Mouse (Mus musculus): ENCODE results near the gene Sh3rf3. TPM values are rescaled to one million over a fixed set of nuclear protein-coding genes. Genes with fewer than 3 reads are reported as not detected.

Sh3rf3 gene
- polyA plus RNA-seq, 1 experiment from 2014 or later = 0.45 TPM

- Histone ChIP-seq H3K36me3 (ENCODE audit: control insufficient read depth, insufficient read depth, low read length) (no peaks in the 10 kb centered on the region), H3K4me1 (replicated peaks; ENCODE audit: control insufficient read depth, insufficient read depth) (no peaks in the 10 kb centered on the region; the same call in 1 of the 2 replicates), H3K27me3 (ENCODE audit: control insufficient read depth, insufficient read depth, low read length) (no peaks in the 10 kb centered on the region), H3K4me2 (replicated peaks; ENCODE audit: low read depth) (no peak overlapping the region), H3K4me3 (ENCODE audit: low read depth, low read length) (no peak overlapping the region), H3K9me3 (ENCODE audit: control insufficient read depth, low read length) (no peaks in the 10 kb centered on the region), H3K27ac (replicated peaks) (no peak overlapping the region), H3K9ac (ENCODE audit: low read length) (no peak overlapping the region)
- WGBS = 61% methylated on average over 5 of the region's 5 CpGs
- ATAC-seq (ENCODE audit: low FRiP score, low TSS enrichment) (no peak), DNase-seq (ENCODE audit: low spot score) (no peak)
- TF ChIP-seq CTCF (IDR thresholded peaks at IDR 0.05; ENCODE audit: low read depth) = no peak
- no peak for TF ChIP-seq EP300 (optimal IDR thresholded peaks at IDR 0.05)
Measured at GRCm38 (mm10) chr10:58928952-58929442, 115.8 kb downstream of the Sh3rf3 start.

- ATAC-seq (ENCODE audit: low FRiP score, low TSS enrichment) (peak; percentile 68; the same call in 1 of the 2 replicates), DNase-seq (ENCODE audit: low spot score) (peak; percentile 32)
- Histone ChIP-seq H3K9ac (ENCODE audit: low read length) (0 out of 2 replicates have a peak overlapping the region, but pooled peaks have one; percentile 18), H3K27me3 (ENCODE audit: control insufficient read depth, insufficient read depth, low read length) (no peaks in the 10 kb centered on the region), H3K4me3 (ENCODE audit: low read depth, low read length) (peak overlapping the region; percentile 20), H3K4me1 (replicated peaks; ENCODE audit: control insufficient read depth, insufficient read depth) (no peaks in the 10 kb centered on the region; the same call in 1 of the 2 replicates), H3K9me3 (ENCODE audit: control insufficient read depth, low read length) (no peaks in the 10 kb centered on the region), H3K4me2 (replicated peaks; ENCODE audit: low read depth) (peak overlapping the region; percentile 49), H3K27ac (replicated peaks) (no peak overlapping the region), H3K36me3 (ENCODE audit: control insufficient read depth, insufficient read depth, low read length) (no peaks in the 10 kb centered on the region)
- 26% methylated on average over 22 of the region's 22 CpGs for WGBS
- TF ChIP-seq EP300 (optimal IDR thresholded peaks at IDR 0.05) (no peak), CTCF (IDR thresholded peaks at IDR 0.05; ENCODE audit: low read depth) (no peak)
Measured at GRCm38 (mm10) chr10:58932151-58932773, 119.1 kb downstream of the Sh3rf3 start.

- H3K27me3 ChIP-seq (ENCODE audit: control insufficient read depth, insufficient read depth, low read length) = no peaks in the 10 kb centered on the region
- no peak for TF ChIP-seq EP300 (optimal IDR thresholded peaks at IDR 0.05)
- no peak for TF ChIP-seq CTCF (IDR thresholded peaks at IDR 0.05; ENCODE audit: low read depth)
- no peak overlapping the region for H3K9ac ChIP-seq (ENCODE audit: low read length)
- H3K4me1 ChIP-seq (replicated peaks; ENCODE audit: control insufficient read depth, insufficient read depth) = no peaks in the 10 kb centered on the region; the same call in 1 of the 2 replicates
- 93% methylated on average over 6 of the region's 6 CpGs for WGBS
- ATAC-seq (ENCODE audit: low FRiP score, low TSS enrichment) (no peak), DNase-seq (ENCODE audit: low spot score) (no peak)
- H3K9me3 ChIP-seq (ENCODE audit: control insufficient read depth, low read length) = no peaks in the 10 kb centered on the region
- H3K27ac ChIP-seq (replicated peaks) = no peak overlapping the region
- no peak overlapping the region for H3K4me3 ChIP-seq (ENCODE audit: low read depth, low read length)
- H3K36me3 ChIP-seq (ENCODE audit: control insufficient read depth, insufficient read depth, low read length) = no peaks in the 10 kb centered on the region
- no peak overlapping the region for H3K4me2 ChIP-seq (replicated peaks; ENCODE audit: low read depth)
Measured at GRCm38 (mm10) chr10:58935606-58936005, 122.4 kb downstream of the Sh3rf3 start.

- Histone ChIP-seq H3K9me3 (ENCODE audit: control insufficient read depth, low read length) (no peaks in the 10 kb centered on the region), H3K27ac (replicated peaks) (no peak overlapping the region), H3K27me3 (ENCODE audit: control insufficient read depth, insufficient read depth, low read length) (no peaks in the 10 kb centered on the region), H3K4me2 (replicated peaks; ENCODE audit: low read depth) (no peak overlapping the region), H3K4me3 (ENCODE audit: low read depth, low read length) (no peak overlapping the region), H3K4me1 (replicated peaks; ENCODE audit: control insufficient read depth, insufficient read depth) (no peaks in the 10 kb centered on the region; the same call in 1 of the 2 replicates), H3K36me3 (ENCODE audit: control insufficient read depth, insufficient read depth, low read length) (no peaks in the 10 kb centered on the region), H3K9ac (ENCODE audit: low read length) (no peak overlapping the region)
- no peak for DNase-seq (ENCODE audit: low spot score)
- WGBS = 41% methylated on average over 9 of the region's 9 CpGs
- no peak for ATAC-seq (ENCODE audit: low FRiP score, low TSS enrichment)
- no peak for TF ChIP-seq EP300 (optimal IDR thresholded peaks at IDR 0.05)
- TF ChIP-seq CTCF (IDR thresholded peaks at IDR 0.05; ENCODE audit: low read depth) = no peak
Measured at GRCm38 (mm10) chr10:58936441-58936860, 123.3 kb downstream of the Sh3rf3 start.

- TF ChIP-seq CTCF (IDR thresholded peaks at IDR 0.05; ENCODE audit: low read depth) (no peak), EP300 (optimal IDR thresholded peaks at IDR 0.05) (no peak)
- H3K9me3 ChIP-seq (ENCODE audit: control insufficient read depth, low read length) = no peaks in the 10 kb centered on the region
- H3K9ac ChIP-seq (ENCODE audit: low read length) = no peak overlapping the region
- ATAC-seq (ENCODE audit: low FRiP score, low TSS enrichment) (no peak), DNase-seq (ENCODE audit: low spot score) (no peak)
- no peak overlapping the region for H3K4me3 ChIP-seq (ENCODE audit: low read depth, low read length)
- no peak overlapping the region for H3K4me2 ChIP-seq (replicated peaks; ENCODE audit: low read depth)
- no peaks in the 10 kb centered on the region for H3K4me1 ChIP-seq (replicated peaks; ENCODE audit: control insufficient read depth, insufficient read depth)
- H3K27me3 ChIP-seq (ENCODE audit: control insufficient read depth, insufficient read depth, low read length) = no peaks in the 10 kb centered on the region
- no peaks in the 10 kb centered on the region for H3K36me3 ChIP-seq (ENCODE audit: control insufficient read depth, insufficient read depth, low read length)
- 55% methylated on average over 3 of the region's 3 CpGs for WGBS
- no peak overlapping the region for H3K27ac ChIP-seq (replicated peaks)
Measured at GRCm38 (mm10) chr10:58937521-58937920, 124.4 kb downstream of the Sh3rf3 start.

- no peaks in the 10 kb centered on the region for H3K9me3 ChIP-seq (ENCODE audit: control insufficient read depth, low read length)
- 73% methylated on average over 3 of the region's 3 CpGs for WGBS
- ATAC-seq (ENCODE audit: low FRiP score, low TSS enrichment) = no peak
Measured at GRCm38 (mm10) chr10:58942819-58943218, 129.7 kb downstream of the Sh3rf3 start.

More at GRCm38 (mm10) chr10:58942819-58943218, 129.7 kb downstream of the Sh3rf3 start:
- H3K9ac ChIP-seq (ENCODE audit: low read length) = no peak overlapping the region
- H3K27ac ChIP-seq (replicated peaks) = no peak overlapping the region
- no peak overlapping the region for H3K4me3 ChIP-seq (ENCODE audit: low read depth, low read length)
- H3K4me2 ChIP-seq (replicated peaks; ENCODE audit: low read depth) = no peak overlapping the region
- no peaks in the 10 kb centered on the region for H3K27me3 ChIP-seq (ENCODE audit: control insufficient read depth, insufficient read depth, low read length)
- TF ChIP-seq EP300 (optimal IDR thresholded peaks at IDR 0.05) = no peak
- no peak for TF ChIP-seq CTCF (IDR thresholded peaks at IDR 0.05; ENCODE audit: low read depth)
- no peak for DNase-seq (ENCODE audit: low spot score)
- H3K36me3 ChIP-seq (ENCODE audit: control insufficient read depth, insufficient read depth, low read length) = no peaks in the 10 kb centered on the region
- H3K4me1 ChIP-seq (replicated peaks; ENCODE audit: control insufficient read depth, insufficient read depth) = no peaks in the 10 kb centered on the region
